Mouse (Mus musculus): Measurements from ENCODE around the gene Slc7a8. TPM values are rescaled to one million over a fixed set of nuclear protein-coding genes. Genes with fewer than 3 reads are reported as not detected.
A peak's percentile ranks its signal among the peaks of the same experiment; 100 is the strongest.

Slc7a8 gene
- total and polyA plus RNA-seq, 2 experiments from 2014 or later, result 13.3 to 14.5 TPM

- H3K36me3 ChIP-seq (ENCODE audit: insufficient read depth), result no peaks in the 10 kb centered on the region
- WGBS, result 71% methylated on average over 10 of the region's 10 CpGs
- no peak for ATAC-seq
- DNase-seq, result no peak
- no peaks in the 10 kb centered on the region for H3K4me1 ChIP-seq (ENCODE audit: insufficient read depth)
- no peak overlapping the region for H3K4me3 ChIP-seq (ENCODE audit: low read depth, low read length)
- no peak overlapping the region for H3K27ac ChIP-seq (ENCODE audit: low read depth, low read length)
- TF ChIP-seq CTCF (IDR thresholded peaks at IDR 0.05; ENCODE audit: low read depth), result no peak
- no peaks in the 10 kb centered on the region for H3K9me3 ChIP-seq (ENCODE audit: low read length)
- no peak overlapping the region for H3K9ac ChIP-seq
- no peaks in the 10 kb centered on the region; the same call in 1 of the 2 replicates for H3K27me3 ChIP-seq (ENCODE audit: insufficient read depth, low read length)
- H3K4me2 ChIP-seq (ENCODE audit: low read depth), result no peak overlapping the region
These were observed 78.5 kb downstream of the Slc7a8 start for GRCm38 (mm10) chr14:54703207-54703606.

GRCm38 (mm10) chr14:54701298-54701697, 80.4 kb downstream of the Slc7a8 start:
- Histone ChIP-seq H3K9ac (no peak overlapping the region), H3K4me3 (ENCODE audit: low read depth, low read length) (no peak overlapping the region), H3K27me3 (ENCODE audit: insufficient read depth, low read length) (no peaks in the 10 kb centered on the region; the same call in 1 of the 2 replicates), H3K9me3 (ENCODE audit: low read length) (no peaks in the 10 kb centered on the region), H3K4me1 (ENCODE audit: insufficient read depth) (no peaks in the 10 kb centered on the region), H3K4me2 (ENCODE audit: low read depth) (no peak overlapping the region), H3K36me3 (ENCODE audit: insufficient read depth) (no peaks in the 10 kb centered on the region), H3K27ac (ENCODE audit: low read depth, low read length) (no peak overlapping the region)
- DNase-seq (peak; percentile 74), ATAC-seq (peak; percentile 66; the same call in 1 of the 2 replicates)
- WGBS, result 12% methylated on average over 6 of the region's 6 CpGs
- peak; percentile 85 for TF ChIP-seq CTCF (IDR thresholded peaks at IDR 0.05; ENCODE audit: low read depth)

GRCm38 (mm10) chr14:54699586-54699985, 82.2 kb downstream of the Slc7a8 start:
- DNase-seq (no peak), ATAC-seq (no peak)
- H3K9me3 ChIP-seq (ENCODE audit: low read length), result no peaks in the 10 kb centered on the region
- H3K4me3 ChIP-seq (ENCODE audit: low read depth, low read length), result no peak overlapping the region
- no peak overlapping the region for H3K9ac ChIP-seq
- H3K36me3 ChIP-seq (ENCODE audit: insufficient read depth), result no peaks in the 10 kb centered on the region
- H3K27me3 ChIP-seq (ENCODE audit: insufficient read depth, low read length), result no peaks in the 10 kb centered on the region; the same call in 1 of the 2 replicates
- no peak overlapping the region for H3K27ac ChIP-seq (ENCODE audit: low read depth, low read length)
- no peak for TF ChIP-seq CTCF (IDR thresholded peaks at IDR 0.05; ENCODE audit: low read depth)
- no peaks in the 10 kb centered on the region for H3K4me1 ChIP-seq (ENCODE audit: insufficient read depth)
- no peak overlapping the region for H3K4me2 ChIP-seq (ENCODE audit: low read depth)
- 55% methylated on average over 3 of the region's 3 CpGs for WGBS

DNA sequence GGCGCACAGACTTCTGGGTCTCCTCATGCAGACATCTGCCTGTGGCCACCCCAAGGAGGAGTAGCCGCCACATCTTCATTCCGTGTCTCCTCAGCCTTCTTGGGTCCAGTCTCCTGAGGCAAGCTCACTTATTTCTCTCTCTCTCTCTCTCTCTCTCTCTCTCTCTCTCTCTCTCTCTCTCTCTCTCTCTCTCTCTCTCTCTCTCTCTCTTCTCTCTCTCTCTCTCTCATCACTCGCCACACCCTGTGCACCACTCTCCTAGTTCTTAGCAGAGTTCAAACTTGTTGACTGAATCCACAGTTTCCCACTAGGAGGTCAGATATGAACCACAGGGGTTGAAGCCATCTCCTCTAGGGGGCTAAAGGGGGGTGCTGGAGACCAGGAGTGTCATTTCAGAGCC, 83.0 kb downstream of the Slc7a8 start, which contains the start of gene Gm29776:
TSS of gene Gm29776 (minus strand) at position 101 of the 400 bp plus-strand sequence.
- TF ChIP-seq CTCF (IDR thresholded peaks at IDR 0.05; ENCODE audit: low read depth), result no peak
- 70% methylated on average over 4 of the region's 4 CpGs for WGBS
- Histone ChIP-seq H3K4me3 (ENCODE audit: low read depth, low read length) (no peak within 1 kb of the TSS), H3K9me3 (ENCODE audit: low read length) (no peaks in the 10 kb centered on the region), H3K27ac (ENCODE audit: low read depth, low read length) (no peak within 1 kb of the TSS), H3K27me3 (ENCODE audit: insufficient read depth, low read length) (no peaks in the 10 kb centered on the region; the same call in 1 of the 2 replicates), H3K4me1 (ENCODE audit: insufficient read depth) (no peaks in the 10 kb centered on the region), H3K36me3 (ENCODE audit: insufficient read depth) (peaks cover 4% of the 10 kb centered on the region; the same call in 1 of the 2 replicates), H3K9ac (no peak within 1 kb of the TSS), H3K4me2 (ENCODE audit: low read depth) (no peak within 1 kb of the TSS)
- ATAC-seq, result no peak
- no peak for DNase-seq

DNA sequence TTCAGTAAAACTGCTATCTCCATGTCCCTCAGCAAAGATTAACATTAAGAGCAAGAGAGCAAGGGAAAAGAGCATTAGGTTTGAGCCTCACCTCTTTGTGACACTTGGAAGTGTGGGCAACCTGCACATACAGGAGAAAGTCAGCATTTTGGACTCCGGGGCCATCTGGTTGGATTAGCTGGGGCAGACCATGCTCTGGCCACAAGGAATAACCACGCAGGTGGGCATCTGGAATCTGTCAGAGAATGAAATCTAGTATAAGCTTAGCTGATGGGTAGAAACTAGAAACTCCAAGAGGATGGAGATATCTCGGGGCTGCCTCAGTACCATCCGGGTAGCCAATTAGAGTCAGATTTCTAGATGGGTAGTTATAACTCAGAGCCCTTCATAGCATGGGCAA, 85.0 kb downstream of the Slc7a8 start:
- H3K9ac ChIP-seq, result no peak overlapping the region
- no peak overlapping the region for H3K4me2 ChIP-seq (ENCODE audit: low read depth)
- peaks cover 17% of the 10 kb centered on the region for H3K36me3 ChIP-seq (ENCODE audit: insufficient read depth)
- H3K4me1 ChIP-seq (ENCODE audit: insufficient read depth), result no peaks in the 10 kb centered on the region
- no peaks in the 10 kb centered on the region for H3K27me3 ChIP-seq (ENCODE audit: insufficient read depth, low read length)
- H3K9me3 ChIP-seq (ENCODE audit: low read length), result no peaks in the 10 kb centered on the region
- DNase-seq, result no peak
- H3K4me3 ChIP-seq (ENCODE audit: low read depth, low read length), result no peak overlapping the region
- WGBS, result 94% methylated on average over 4 of the region's 4 CpGs
- no peak for TF ChIP-seq CTCF (IDR thresholded peaks at IDR 0.05; ENCODE audit: low read depth)
- no peak overlapping the region for H3K27ac ChIP-seq (ENCODE audit: low read depth, low read length)
- ATAC-seq, result no peak

- H3K27ac ChIP-seq (ENCODE audit: low read depth, low read length), result no peak overlapping the region
- no peaks in the 10 kb centered on the region for H3K9me3 ChIP-seq (ENCODE audit: low read length)
- H3K9ac ChIP-seq, result no peak overlapping the region
- no peak for DNase-seq
- no peak overlapping the region for H3K4me2 ChIP-seq (ENCODE audit: low read depth)
- ATAC-seq, result no peak
- no peaks in the 10 kb centered on the region for H3K4me1 ChIP-seq (ENCODE audit: insufficient read depth)
- TF ChIP-seq CTCF (IDR thresholded peaks at IDR 0.05; ENCODE audit: low read depth), result no peak
- H3K36me3 ChIP-seq (ENCODE audit: insufficient read depth), result peaks cover 27% of the 10 kb centered on the region
- no peaks in the 10 kb centered on the region for H3K27me3 ChIP-seq (ENCODE audit: insufficient read depth, low read length)
- no peak overlapping the region for H3K4me3 ChIP-seq (ENCODE audit: low read depth, low read length)
- WGBS, result 81% methylated on average over 6 of the region's 6 CpGs
These were observed 86.7 kb downstream of the Slc7a8 start for GRCm38 (mm10) chr14:54695042-54695441.

- Histone ChIP-seq H3K27ac (ENCODE audit: low read depth, low read length) (no peak overlapping the region), H3K9ac (peak overlapping the region; percentile 52), H3K4me1 (ENCODE audit: insufficient read depth) (peaks cover 19% of the 10 kb centered on the region), H3K4me2 (ENCODE audit: low read depth) (peak overlapping the region; percentile 53), H3K27me3 (ENCODE audit: insufficient read depth, low read length) (no peaks in the 10 kb centered on the region), H3K36me3 (ENCODE audit: insufficient read depth) (peaks cover 27% of the 10 kb centered on the region), H3K4me3 (ENCODE audit: low read depth, low read length) (peak overlapping the region; percentile 94), H3K9me3 (ENCODE audit: low read length) (no peaks in the 10 kb centered on the region)
- TF ChIP-seq CTCF (IDR thresholded peaks at IDR 0.05; ENCODE audit: low read depth), result no peak
- DNase-seq, result no peak
- 8% methylated on average over 8 of the region's 8 CpGs for WGBS
- ATAC-seq, result no peak
These were observed 94.5 kb downstream of the Slc7a8 start for GRCm38 (mm10) chr14:54687251-54687650.

All from forebrain, postnatal 0 days (tissue).